Mouse (Mus musculus): Measurements from ENCODE around the gene Fam222b.
"Not testable (repeated sequence)": the region's sequence is repeated elsewhere in the genome, so short reads cannot be mapped to it uniquely, and the experiment has no call there.

Gene Fam222b

GRCm38 (mm10) chr11:78182450-78182849, 88.0 kb downstream of the Fam222b start:
- DNase-seq, result no peak

GRCm38 (mm10) chr11:78182961-78183844, 88.7 kb downstream of the Fam222b start, which contains the start of gene Rpl23a:
Gene Rpl23a, minus strand, starts transcription at chr11:78183584.
- peak; percentile 86 to 89 for DNase-seq

- DNase-seq, result no peak
These were observed 89.5 kb downstream of the Fam222b start for GRCm38 (mm10) chr11:78183884-78184514.

DNA sequence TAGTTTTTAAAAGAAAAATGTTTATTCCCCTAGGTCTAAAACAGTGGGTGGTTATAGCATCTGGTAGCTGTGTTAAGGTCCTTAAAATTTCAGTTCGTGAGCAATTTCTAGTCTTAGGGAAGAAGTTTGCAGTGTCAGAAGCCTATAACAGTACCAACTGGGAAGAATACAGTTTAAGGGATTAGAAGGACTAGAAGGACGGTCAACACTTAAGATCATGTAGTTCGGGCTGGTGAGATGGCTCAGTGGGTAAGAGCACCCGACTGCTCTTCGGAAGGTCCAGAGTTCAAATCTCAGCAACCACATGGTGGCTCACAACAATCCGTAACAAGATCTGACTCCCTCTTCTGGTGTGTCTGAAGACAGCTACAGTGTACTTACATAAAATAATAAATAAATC, 90.2 kb downstream of the Fam222b start:
- DNase-seq, result not testable (repeated sequence)

- DNase-seq, result peak in 1 of 2 experiments; percentile 52
These were observed 94.1 kb downstream of the Fam222b start, which contains the start of gene Rab34 for GRCm38 (mm10) chr11:78188331-78189233. Gene Rab34, plus strand, starts transcription at chr11:78188430.

- peak; percentile 30 to 55 for DNase-seq
These were observed 95.0 kb downstream of the Fam222b start for GRCm38 (mm10) chr11:78189234-78190040.

- DNase-seq, result no peak
These were observed 95.6 kb downstream of the Fam222b start for GRCm38 (mm10) chr11:78190041-78190440.

DNA sequence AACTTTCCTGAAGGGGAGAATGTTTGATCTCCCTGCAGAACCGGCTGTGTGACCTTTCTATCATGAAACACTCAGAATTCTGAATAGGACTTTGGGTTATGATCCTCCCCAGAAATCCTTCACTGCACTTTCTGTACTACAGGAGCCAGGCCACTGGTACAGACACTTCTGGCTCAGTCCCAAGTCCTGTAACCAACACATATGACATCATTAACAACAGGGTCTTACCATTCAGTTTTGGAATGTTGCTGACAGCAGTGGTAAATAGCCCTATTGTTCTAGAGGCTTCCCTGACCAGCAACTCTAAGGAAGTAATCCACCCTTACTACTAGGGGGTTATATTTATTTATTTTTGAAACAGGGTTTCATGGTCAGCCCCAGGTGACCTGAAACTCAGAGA, 98.7 kb downstream of the Fam222b start, which contains the start of gene Proca1:
Gene Proca1 (plus strand): TSS at position 280 of the 400 bp plus-strand sequence.
- DNase-seq, result no peak

DNA sequence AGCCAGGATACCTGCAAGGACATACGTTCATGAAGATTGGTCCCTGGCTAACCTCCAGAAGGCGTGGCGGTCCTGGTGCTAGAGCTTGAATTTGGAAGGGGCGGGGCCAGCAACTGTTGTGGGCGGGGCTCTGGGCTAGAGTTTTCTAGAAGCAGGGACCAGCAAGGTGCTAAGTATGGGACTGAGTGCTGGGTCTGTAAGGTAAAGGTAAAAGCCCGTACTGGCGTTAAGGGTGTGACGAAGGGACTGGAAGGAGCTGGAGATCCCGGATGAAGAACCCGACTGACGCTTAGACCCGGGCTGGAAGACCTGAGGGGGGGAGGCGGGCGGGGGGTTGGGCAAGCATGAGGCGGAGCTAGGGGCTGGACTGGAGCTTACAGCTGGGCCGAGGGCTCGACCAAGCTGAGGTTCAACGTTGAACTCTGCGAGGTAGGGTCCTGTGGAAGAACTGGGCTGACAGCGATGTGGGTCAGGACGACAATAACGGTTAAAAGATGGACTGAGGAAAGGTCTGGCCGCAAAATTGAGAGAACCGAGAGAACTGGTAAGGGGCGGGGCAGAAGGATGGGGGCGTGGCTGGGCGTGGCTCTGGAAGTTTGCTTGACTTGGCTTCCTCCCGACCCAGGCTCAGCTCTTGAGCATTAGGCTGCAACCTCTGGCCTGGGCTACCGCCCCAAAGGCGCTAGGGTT, 100.1 kb downstream of the Fam222b start:
- DNase-seq, result peak in 1 of 2 experiments; percentile 60

DNA sequence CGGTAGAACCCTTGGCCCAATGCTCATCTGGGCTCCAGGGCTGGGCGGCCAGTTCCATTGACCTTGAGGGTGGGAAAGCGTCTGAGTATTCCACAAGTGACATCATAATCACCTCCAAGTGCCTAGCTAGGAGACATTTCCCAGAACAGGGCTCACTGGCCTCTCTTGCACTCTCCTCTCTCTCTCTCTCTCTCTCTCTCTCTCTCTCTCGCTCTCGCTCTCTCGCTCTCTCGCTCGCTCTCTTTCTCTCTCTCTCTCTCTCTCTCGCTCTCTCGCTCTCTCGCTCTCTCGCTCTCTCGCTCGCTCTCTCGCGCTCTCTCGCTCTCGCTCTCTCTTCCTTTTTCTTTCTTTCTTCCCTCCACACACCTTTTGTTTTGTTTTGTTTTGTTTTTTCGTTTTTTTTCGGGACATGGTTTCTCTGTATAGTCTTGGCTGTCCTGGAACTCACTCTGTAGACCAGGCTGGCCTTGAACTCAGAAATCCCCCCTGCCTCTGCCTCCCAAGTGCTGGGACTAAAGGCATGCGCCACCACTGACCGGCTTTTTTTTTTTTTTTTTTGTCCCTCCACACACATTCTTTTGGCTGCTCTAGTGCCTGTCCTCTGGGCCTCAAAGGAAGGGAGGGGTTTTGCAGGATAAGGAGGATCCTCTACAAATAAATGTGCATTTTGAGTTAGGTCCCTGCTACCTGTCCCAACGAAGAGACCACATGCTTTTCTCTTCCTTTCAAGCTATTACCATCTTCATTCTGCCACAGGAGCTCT, 100.8 kb downstream of the Fam222b start:
- no peak for DNase-seq

DNA sequence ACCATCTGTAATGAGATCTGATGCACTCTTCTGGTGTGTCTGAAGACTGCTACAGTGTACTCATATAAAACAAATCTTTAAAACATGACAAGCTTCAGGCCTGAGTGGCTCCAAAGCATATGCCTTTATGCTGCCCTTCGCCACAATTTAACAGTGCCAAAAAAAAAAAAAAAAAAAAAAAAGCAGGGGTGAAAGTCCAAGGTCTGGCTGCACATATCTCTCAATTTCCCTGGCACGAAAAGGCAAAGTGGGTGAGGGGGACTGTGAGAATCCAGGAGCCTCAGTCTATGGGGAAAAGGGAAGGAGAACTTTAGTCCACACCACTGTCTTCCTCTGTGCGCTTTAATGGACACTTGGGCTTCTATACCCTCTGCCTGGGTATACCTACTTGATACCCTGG, 107.9 kb downstream of the Fam222b start:
- no peak for DNase-seq

- DNase-seq, result no peak
These were observed 109.8 kb downstream of the Fam222b start for GRCm38 (mm10) chr11:78204287-78204686.

GRCm38 (mm10) chr11:78205361-78206206, 111.1 kb downstream of the Fam222b start:
- DNase-seq, result no peak
